Mouse (Mus musculus) cerebellum, adult 9-11 months (tissue): ENCODE measurements around the gene Pphln1.
"Not testable (repeated sequence)": the region's sequence is repeated elsewhere in the genome, so short reads cannot be mapped to it uniquely, and the experiment has no call there.

Experiments
- DNase-seq: peaks from one replicate; pipeline ENCODE4 v3.0.0; 2022

The Pphln1 gene

DNA sequence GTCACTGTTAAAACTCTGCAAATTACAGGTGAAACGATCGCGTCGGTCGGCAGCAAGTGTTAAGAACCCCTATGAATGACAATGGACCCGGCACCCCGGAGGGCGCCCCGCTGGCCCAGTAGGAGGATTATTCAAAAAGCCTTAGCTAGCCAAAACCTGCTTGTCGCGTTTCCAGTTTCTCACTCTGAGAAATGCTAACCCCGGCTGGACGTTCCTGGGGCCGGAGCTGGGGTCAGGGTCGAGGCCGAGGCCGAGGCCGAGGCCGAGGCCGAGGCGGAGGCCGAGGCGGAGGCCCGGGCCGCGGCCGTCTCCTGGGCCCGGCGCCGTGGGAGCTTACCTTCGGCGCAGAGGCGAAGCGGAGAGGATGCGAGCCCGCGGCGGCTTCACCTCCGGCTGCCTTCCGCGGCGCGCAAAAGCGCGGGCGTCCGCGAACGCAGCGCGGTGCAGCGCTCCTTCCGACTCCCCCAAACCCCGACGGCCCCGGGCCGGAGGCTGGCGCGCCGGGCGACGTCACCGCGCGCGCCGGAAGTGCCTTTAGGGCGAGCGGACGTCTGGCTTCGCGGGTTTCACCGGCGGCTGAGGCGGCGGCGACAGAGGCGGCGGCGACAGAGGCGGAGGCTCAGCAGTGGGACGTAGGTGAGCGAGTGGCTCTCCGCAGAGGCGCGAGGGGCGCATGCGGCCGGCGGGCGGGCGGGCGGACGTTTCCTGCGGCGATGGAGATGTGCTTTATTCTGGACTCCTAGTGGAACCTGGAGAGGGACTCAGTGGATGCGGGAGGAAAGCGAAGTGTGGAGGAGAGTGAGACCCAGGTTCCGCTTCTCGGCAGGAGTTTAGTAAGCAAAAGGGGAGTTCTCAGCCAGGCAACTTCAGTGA is at the start of gene Pphln1, which contains the start of gene Zcrb1:
Gene Pphln1, plus strand, starts transcription at position 525 of the 873 bp plus-strand sequence.
Gene Zcrb1, minus strand, starts transcription at position 509 of the 873 bp plus-strand sequence.
- DNase-seq = peak; percentile 83

DNA sequence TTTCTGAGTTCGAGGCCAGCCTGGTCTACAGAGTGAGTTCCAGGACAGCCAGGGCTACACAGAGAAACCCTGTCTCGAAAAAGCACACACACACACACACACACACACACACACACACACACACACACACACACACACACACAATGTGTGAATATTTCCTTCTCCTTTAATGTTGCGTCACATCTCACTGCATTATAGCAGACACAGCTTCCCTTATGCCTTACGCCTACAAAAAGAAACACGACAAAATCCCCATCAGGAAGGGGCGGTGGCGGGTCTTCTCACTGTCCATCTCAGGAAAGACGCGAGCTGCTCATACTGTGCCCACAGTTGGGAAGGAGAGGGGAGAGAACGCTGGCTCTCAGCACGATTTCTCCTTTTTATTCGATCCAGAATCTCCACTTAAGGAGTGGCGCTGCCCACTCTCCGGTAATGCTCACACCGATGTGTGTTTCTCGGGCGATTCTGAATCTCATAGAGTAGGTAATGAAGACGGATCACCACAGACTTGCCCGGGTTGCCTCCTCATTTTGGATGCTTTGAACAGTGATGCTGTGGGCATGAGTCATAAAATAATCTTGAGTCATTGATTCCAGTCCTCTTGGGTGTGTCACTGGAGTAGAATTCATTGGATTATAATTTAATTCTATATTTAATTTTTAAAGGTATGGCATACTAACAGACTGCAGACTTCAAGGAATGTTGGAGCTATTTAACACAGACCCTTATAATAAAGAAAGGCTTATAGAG is 39.6 kb upstream of the Pphln1 start:
- DNase-seq = no peak

DNA sequence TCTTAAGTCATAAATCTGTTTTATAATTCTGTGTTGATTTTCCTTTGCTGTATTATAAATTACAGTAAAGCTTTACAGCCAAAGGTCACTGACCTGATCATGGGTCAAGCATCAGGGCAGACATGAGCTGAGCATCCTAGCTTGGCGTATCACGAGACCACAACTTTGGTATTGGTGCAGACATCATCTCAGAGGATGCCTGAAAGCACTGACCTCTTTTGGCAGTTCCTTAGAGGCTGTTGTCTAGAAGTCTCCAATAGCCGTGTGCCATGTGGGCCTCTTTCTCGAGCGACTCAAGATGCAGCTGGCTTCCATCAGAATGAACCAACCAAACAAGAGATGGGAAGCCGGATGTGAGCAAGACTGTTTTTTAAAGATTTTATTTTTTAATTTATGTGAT is 32.6 kb upstream of the Pphln1 start:
- no peak for DNase-seq

DNA sequence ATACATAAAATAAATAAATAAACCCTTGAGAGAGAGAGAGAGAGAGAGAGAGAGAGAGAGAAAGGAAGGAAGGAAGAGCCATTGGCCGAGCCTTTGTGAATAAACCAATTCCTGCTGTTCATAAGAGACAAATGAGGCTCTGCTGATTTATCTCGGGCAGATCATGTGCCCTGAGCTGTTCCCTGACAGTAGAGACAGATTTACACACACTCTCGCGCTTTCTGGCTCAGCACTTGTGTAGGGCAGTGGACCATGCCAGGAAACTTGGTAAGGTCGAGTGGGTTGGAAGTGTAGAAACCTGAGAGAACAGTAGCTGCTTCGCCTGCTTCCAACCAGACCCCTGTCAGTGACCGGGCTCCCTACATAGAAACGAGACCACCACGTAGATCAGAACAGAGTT is 29.6 kb upstream of the Pphln1 start:
- DNase-seq = no peak

DNA sequence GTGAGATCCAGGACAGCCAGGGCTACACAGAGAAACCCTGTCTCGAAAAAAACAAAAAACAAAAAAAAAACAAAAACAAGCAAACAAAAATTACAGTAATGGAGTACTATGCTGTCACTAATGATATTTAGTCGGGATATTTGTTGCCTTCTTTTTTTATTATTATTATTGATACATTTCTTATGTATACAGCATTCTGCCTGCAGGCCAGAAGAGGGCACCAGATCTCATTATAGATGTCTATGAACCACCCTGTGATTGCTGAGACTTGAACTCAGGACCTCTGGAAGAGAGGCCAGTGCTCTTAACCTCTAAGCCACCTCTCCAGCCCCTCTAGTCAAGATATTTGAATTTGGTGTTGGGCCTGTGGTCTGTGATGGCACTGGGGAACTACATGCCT is 26.3 kb upstream of the Pphln1 start:
- no peak for DNase-seq

DNA sequence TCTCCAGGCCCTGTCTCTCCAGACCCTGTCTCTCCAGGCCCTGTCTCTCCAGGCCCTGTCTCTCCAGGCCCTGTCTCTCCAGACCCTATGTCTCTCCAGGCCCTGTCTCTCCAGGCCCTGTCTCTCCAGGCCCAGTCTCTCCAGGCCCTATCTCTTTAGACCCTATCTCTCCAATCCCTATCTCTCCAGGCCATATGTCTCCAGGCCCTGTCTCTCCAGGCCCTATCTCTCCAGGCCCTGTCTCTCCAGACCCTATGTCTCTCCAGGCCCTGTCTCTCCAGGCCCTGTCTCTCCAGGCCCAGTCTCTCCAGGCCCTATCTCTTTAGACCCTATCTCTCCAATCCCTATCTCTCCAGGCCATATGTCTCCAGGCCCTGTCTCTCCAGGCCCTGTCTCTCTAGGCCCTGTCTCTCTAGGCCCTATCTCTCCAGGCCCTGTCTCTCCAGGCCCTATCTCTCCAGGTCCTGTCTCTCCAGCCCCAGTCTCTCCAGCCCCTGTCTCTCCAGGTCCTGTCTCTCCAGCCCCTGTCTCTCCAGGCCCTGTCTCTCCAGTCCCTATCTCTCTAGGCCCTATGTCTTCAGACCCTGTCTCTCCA is 25.5 kb upstream of the Pphln1 start:
- DNase-seq = not testable (repeated sequence)

DNA sequence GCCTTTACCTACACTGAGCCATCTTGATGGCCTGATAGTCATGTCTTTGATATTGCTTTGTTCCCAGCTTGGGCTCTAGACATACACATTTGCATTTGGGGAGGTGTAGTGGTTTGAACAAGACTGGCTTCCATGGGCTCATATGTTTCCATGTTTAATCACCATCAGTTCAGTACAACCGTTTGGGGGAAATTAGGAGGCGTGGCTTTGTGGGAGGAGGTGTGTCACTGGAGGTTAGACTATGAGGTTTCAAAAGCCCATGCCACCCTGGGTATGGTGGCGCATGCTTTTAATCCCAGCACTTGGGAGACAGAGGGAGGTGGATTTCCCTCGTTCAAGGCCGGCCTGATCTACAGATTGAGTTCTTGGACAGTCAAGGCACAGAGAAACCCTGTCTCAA is 22.5 kb upstream of the Pphln1 start:
- no peak for DNase-seq

DNA sequence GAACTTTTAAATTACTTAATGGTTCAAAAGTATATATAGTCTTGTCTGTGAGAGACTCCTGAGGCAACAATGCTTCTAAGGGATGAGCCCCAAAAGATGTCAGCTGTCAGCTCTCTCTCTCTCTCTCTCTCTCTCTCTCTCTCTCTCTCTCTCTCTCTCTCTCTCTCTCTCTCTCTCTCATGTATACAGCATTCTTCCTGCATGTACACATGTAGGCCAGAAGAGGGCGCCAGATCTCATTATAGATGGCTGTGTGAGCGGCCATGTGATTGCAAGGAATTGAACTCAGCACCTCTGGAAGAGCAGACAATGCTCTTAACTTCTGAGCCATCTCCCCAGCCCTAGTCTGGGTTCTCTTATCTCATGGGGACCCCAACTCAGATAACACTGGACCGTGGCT is 19.0 kb upstream of the Pphln1 start:
- DNase-seq = no peak

DNA sequence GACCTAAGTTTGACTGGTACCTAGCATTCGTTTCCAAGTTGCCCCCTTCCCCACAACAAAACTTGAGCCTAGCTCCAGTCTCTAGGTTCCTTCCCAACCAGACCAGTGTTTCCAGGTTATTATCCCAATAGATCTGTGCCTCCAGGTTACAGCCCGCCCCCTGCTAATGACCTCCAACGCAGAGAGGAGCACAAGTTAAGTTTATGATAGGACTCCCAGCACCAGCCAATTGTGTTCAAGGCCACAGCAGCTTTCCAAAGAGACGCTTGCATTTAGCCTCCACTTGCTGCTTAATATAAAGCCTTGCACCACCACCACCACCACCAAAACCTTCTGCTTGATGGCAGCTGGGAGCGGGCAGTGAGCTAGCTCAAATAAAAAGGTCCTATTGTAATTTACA is 16.8 kb upstream of the Pphln1 start:
- DNase-seq = no peak

DNA sequence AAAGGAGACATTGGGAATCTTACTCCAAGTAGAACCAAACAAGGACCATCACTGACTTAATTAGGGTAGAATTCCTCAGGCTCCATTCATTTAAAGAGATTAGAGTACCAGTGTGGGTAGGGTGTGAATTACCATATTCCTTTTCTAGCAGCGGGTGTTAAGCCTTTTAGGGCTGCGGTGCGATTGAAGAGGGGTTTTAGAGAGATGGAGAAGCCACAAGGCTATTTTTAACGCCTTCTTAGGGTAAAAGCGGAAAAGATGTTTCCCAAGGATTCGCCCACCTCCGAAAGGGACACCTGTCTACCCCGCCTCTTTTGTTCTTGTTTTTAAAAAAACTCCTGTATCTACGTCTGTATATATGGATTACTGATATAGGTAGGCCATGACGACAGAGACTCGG is 881 bp upstream of the Pphln1 start:
- peak; percentile 7 for DNase-seq

DNA sequence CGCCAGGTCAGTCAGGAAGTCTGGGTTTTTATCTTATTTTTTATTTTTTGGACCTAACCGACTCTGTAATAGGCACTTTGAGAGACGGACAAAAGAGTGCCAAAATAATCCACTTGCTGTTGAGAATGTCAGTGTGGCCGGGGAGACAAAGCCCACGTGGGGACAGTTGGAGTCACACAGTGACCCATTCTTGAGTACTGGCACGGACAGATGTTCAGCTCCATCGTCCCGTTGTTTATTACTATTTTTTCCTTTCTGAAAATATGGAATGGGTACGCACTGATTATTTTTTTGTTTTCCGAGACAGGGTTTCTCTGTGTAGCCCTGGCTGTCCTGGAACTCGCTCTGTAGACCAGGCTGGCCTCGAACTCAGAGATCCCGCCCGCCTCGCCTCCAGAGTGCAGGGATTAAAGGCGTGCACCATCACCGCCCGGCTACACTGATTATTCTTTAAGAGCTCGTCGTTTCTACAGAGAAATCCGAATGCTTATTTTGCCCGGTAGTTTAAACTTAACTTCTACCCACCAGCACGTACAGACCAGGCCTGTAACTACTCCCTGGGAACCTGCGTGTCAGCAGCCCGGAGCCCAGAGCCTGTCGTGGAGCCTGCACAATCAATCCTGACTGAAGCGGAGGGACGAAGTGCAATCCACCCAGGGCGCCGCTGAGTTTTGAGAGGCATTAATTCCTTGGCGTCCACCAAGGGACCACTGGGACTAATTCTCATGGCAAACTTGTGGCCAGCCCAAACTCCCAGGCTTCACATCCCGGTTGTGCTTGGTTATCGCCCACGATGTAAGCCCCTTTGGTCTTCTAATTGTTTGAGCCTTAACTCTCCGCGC is 770 bp downstream of the Pphln1 start:
- peak; percentile 7 for DNase-seq

DNA sequence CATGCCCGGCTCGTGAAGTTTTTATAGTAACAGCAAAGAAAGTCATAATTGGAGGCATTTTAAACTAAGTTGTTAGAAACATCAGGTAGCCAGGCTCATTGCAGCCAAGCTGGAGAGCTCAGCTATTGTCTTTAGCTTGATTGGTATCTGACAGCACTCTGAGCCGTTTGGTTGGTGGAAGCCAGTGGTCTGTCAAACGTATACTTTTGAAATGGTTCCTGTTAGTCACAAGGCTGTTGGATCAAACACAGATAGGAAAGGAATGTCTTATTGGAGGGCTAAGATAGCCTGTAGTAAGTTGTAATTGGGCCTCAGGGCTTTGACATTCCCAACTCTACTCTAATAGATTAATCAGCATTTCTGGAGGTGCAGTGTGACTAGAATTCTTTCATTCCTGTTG is 3.3 kb downstream of the Pphln1 start:
- DNase-seq = no peak

DNA sequence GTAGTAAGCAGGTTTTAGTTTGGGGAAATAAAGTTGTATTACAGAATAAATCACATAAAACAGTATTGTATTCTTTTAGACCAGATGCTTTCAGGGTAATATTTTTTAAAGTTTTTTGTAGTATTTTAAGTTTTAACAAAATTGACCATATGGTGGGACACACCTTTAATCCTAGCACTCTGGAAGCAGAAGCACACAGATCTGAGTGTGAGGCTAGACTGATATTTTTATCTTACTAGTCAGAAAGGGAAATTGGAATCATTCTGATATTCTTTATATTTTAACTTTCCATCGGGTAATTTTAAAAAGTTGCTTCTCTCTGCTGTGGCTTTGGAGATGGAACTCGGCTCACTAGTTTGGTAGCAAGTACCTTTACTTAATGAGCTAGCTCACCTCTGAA is 4.6 kb downstream of the Pphln1 start:
- DNase-seq = no peak

DNA sequence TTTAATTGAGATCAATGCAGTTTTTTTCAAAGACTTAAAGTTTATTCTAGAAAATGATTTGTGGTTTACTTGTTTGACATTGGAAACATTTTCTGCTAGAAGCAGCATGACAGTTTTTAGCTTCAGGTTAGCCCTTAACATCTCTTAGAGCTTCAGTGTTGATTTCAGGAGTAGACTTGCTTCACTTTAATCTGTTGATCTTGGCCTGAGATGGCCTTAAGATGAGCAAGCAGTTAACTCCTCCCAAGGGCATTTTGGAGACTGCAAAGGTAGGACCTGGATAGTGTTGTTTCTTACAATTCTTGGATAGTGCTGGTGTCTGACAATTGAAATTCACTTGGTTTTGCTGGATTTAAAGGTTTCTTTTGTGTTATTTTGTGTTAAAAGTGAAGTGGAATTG is 6.7 kb downstream of the Pphln1 start:
- DNase-seq = no peak

DNA sequence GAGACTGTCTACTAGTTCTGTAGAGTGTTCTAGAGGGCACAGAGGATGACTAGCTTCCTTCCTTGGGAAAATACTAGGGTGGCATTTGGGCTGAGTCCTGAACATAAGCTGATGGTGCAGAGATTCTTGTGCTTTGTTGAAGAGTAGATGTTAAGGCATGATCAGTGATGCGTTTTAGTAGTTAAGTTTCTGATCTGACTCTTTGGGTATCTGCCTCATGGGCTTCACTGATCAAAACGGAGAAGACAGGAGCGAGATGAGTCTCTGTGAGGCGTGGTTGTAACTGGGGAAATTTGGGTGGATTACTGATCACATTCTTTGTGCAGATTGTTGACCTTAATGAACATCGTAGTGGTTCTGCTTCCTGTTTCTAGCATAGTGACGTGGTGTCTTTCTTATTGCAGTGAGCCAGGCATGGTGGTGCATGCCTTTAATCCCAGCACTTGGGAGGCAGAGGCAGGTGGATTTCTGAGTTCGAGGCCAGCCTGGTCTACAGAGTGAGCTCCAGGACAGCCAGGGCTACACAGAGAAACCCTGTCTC is 7.4 kb downstream of the Pphln1 start:
- no peak for DNase-seq

DNA sequence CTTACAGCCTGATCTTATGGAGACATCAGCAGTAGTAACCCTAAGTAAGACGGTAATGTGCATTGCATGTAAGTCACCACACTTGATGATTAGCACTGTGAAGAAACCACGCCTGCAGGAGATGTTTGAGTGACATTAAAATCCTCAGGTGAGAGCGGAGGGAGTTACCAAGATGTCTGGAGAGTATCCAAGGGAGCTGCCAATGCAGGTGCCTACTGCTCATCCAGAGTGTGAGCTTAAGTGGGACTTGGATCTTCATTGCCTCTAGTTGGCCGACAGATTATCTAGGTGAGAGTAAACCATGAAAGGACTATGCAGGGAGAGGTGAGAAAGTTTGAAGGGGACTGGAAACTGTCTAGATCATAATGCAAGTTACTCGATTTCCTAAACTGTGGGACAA is 8.3 kb downstream of the Pphln1 start:
- DNase-seq = no peak

DNA sequence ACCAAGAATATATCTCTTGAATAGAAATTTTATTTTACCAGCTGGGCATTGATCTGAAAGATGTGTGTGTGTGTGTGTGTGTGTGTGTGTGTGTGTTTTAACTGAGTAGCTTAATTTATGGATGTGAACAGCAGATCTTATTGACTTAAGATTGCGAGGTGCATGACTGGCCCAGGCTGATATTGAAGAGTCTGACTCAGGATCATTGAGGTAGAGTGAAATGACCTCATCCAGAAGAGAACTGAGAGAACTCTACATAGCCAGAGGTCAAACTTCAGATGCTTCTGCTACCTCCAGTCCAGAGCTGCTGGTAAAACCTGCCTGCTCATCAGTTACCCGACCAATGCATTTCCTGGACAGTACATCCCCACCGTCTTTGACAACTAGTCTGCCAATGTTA is 14.3 kb downstream of the Pphln1 start:
- no peak for DNase-seq

DNA sequence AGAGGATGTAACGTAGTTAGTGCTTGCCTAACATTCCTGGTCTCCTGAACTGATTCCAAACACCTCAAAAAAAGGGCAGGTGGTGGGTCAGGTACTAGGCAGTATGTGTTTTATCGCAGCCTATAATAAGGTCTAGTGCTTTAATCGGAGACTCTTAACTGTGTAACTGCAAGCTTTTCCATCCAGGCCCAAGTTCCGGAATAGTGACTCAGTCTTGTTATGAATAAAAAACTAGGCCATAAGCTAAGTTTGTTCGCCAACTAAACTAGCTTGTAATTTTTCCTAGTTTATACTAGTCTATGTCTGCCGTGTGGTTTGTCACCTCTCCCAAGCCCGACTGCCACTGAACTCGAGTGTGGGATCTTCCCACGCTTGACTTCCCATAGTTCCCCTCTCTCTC is 16.3 kb downstream of the Pphln1 start:
- no peak for DNase-seq

DNA sequence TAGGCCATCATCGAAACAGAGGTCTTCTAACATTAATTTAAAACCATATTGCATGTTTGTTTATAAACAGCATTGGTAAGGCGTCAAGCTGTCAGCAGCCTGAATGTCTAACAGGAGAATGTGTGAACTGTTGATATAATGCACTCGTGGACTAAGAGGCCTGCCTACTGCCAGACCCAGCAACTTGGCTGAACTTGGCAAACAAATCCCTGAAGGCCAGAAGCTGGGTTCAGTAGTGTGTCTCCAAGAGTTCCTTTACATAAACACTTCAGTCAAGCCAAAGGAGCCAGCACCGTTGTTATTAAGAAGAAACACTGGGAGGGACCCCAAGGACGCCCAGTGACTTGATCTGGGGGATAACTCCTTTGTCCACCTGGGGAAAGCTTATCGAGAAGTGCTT is 18.1 kb downstream of the Pphln1 start:
- no peak for DNase-seq

DNA sequence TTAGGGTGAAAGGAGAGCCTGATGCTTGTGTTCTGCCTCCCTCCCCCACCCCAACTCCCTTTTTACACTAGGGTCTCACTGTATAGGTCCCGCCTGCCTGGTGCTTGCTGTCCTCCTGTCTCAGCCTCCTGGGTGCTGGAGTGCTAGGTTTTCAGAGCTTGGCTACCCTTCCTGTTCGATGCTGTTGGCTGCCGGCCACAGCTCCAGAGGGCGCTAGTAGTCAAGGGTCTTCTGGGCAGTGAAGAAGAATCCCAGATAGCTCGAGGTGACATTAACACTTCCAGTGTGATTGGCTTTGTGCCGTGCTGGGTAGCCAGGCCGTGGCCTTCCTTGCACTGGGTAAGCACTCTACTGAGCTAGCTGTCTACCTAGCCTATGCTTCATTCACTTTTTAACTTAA is 22.4 kb downstream of the Pphln1 start:
- DNase-seq = no peak

DNA sequence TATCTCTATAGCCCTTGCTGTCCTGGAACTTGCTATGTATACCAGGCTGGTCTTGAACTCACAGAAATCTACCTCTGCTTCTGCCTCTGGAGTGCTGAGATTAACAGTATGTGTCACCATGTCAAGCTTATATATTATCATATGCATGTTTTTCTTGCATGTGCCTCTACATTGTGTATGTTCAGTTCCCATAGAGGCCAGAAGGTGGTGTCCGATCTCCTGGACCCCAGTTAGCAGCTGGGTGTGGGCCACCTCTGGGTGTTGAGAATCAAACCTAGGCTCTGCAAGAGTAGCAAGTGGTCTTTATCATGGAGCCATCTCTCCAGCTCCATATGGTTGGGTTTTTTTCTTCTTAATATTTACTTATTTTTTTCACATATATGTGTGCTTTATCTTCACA is 24.4 kb downstream of the Pphln1 start:
- no peak for DNase-seq

DNA sequence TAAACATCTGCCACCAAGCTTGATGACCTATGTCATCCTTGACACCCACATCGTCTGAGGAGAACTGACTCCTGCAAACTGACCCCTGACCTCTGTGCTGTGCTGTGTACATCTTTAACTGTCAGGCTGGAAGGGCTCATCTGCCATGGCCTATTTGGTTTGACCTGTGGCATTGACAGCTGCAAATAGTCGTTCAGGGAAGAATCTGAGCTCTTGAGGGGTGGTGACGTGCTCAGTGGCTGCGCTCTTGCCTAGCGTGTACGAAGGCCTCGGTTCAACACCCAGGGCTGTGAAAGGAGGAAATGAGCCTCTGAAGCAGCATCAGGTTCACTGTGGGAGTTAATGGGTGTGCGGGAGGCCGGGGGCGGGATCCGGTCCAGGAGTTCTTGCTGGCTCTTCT is 35.7 kb downstream of the Pphln1 start:
- DNase-seq = no peak

DNA sequence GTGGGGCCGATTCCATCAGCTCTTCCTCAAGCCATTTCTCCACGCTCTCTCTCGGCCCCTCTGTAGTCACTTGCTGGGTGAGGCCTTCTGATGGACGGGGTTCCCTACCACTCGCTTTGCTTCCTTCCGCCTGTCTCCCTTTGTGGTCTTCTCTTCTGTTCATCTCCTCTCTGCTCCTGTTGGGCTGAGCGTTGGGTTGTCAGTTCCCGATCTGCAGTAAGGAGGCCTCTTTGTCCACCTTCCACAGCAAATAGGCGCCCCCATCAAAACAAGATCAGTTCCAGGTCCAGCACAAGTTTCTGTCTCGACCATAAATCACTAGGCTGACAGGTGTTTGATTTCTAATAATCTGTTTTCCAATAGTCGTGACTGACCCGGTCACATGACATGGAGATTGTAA is 37.8 kb downstream of the Pphln1 start:
- DNase-seq = no peak
